Mouse (Mus musculus) lung, postnatal 0 days (tissue): ENCODE data around the gene Tnr.

Source experiments
- CTCF ChIP-seq: IDR thresholded peaks from 2 replicates; pipeline ENCODE4 v1.5.1; 2016; ENCODE audit warnings: antibody characterized with exemption, mild to moderate bottlenecking
- EP300 ChIP-seq: IDR thresholded peaks from 2 replicates; pipeline ENCODE4 v1.6.1; 2016; ENCODE audit warnings: antibody characterized with exemption, mild to moderate bottlenecking, control low read depth

DNA sequence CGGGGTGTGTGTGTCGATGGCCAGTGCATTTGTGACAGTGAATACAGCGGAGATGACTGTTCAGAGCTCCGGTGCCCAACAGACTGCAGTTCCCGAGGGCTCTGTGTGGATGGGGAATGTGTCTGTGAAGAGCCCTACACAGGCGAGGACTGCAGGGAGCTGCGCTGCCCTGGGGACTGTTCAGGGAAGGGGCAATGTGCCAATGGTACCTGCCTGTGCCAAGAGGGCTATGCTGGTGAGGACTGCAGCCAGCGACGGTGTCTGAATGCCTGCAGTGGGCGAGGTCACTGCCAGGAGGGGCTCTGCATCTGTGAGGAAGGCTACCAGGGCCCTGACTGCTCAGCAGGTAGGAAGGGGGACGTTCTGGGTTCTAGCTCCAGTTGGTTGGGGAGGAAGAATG is 328.5 kb downstream of the Tnr start:
- no peak for TF ChIP-seq EP300
- no peak for TF ChIP-seq CTCF
